Mouse (Mus musculus) CH12.LX (cell line): ENCODE results near the gene Pes1. TPM values are rescaled to one million over a fixed set of nuclear protein-coding genes. Genes with fewer than 3 reads are reported as not detected.

Experiments used
- DNase-seq: peaks from one replicate; pipeline ENCODE4 v3.0.0-alpha.2; 2013; ENCODE audit errors: extremely low read depth
- H3K27ac ChIP-seq: 2 replicates; pipeline ENCODE4 v1.5.1; 2012; ENCODE audit warnings: low read depth, mild to moderate bottlenecking, control low read depth, moderate library complexity; ENCODE audit not compliant: insufficient read depth
- H3K27me3 ChIP-seq: replicated peaks from 2 replicates; pipeline ENCODE3; 2012; ENCODE audit warnings: inconsistent platforms
- H3K36me3 ChIP-seq, 2 experiments: replicated peaks in 1 of 2; 2 replicates each; pipeline versions ENCODE3 to v1.6.1; 2012; ENCODE audit warnings: inconsistent platforms in 1 of 2, low read length in 1 of 2, mild to moderate bottlenecking in 1 of 2, mixed read lengths in 1 of 2, moderate library complexity in 1 of 2; ENCODE audit not compliant: control insufficient read depth in 1 of 2, insufficient read depth in 1 of 2
- H3K4me1 ChIP-seq, 2 experiments: 2 replicates each; pipeline ENCODE4 v1.6.1; 2012; ENCODE audit warnings: inconsistent platforms in 1 of 2, moderate library complexity in 1 of 2; ENCODE audit not compliant: insufficient read depth in 2 of 2, control insufficient read depth in 1 of 2
- H3K4me2 ChIP-seq: 2 replicates; pipeline ENCODE4 v1.6.1; 2012; ENCODE audit warnings: low read depth, mild to moderate bottlenecking, control low read depth; ENCODE audit not compliant: poor library complexity, insufficient read depth, severe bottlenecking
- H3K4me3 ChIP-seq, 3 experiments: fragments of 150-350 bp in 1 of 3; sonication (generic) in 1 of 3; replicated peaks in 1 of 3; 2 replicates each; pipeline versions ENCODE3 to v1.5.1; 2011 to 2012; ENCODE audit warnings: low read depth in 2 of 3, low read length in 2 of 3, mild to moderate bottlenecking in 2 of 3, moderate library complexity in 2 of 3, control low read depth in 1 of 3, improper control_type of control experiment in 1 of 3, inconsistent platforms in 1 of 3, mixed read lengths in 1 of 3; ENCODE audit not compliant: poor library complexity in 1 of 3
- H3K79me2 ChIP-seq: replicated peaks from 2 replicates; pipeline ENCODE4 v1.6.1; 2012; ENCODE audit warnings: mild to moderate bottlenecking, moderate library complexity; ENCODE audit not compliant: control insufficient read depth, poor library complexity, insufficient read depth, severe bottlenecking; ENCODE audit errors: extremely low read depth
- H3K9ac ChIP-seq: 2 replicates; pipeline ENCODE4 v1.6.1; 2012; ENCODE audit warnings: low read depth, mild to moderate bottlenecking, control low read depth, moderate library complexity; ENCODE audit not compliant: insufficient read depth
- H3K9me3 ChIP-seq: replicated peaks from 2 replicates; pipeline ENCODE3; 2012; ENCODE audit warnings: low read length, inconsistent platforms, mixed read lengths
- BHLHE40 ChIP-seq: IDR thresholded peaks from 2 replicates; pipeline ENCODE4 v1.6.1; 2011; ENCODE audit warnings: mild to moderate bottlenecking, low read depth, low read length, improper control_type of control experiment
- CHD1 ChIP-seq: IDR thresholded peaks from 2 replicates; pipeline ENCODE4 v1.6.1; 2012; ENCODE audit warnings: low read depth, low read length, improper control_type of control experiment, inconsistent platforms
- IRF4 ChIP-seq: IDR thresholded peaks from 2 replicates; pipeline ENCODE4 v1.6.1; 2014; ENCODE audit warnings: low read depth, mild to moderate bottlenecking, inconsistent platforms, low read length, improper control_type of control experiment
- JUND ChIP-seq: conservative IDR thresholded peaks from 2 replicates; pipeline ENCODE4 v1.6.1; 2011; ENCODE audit warnings: low read depth, low read length, improper control_type of control experiment
- KAT2A ChIP-seq: IDR thresholded peaks from 2 replicates; pipeline ENCODE4 v1.6.1; 2012; ENCODE audit warnings: low read length, improper control_type of control experiment, inconsistent platforms; ENCODE audit not compliant: insufficient replicate concordance
- MAFK ChIP-seq: IDR thresholded peaks from 2 replicates; pipeline ENCODE4 v1.6.1; 2011; ENCODE audit warnings: low read length, improper control_type of control experiment; ENCODE audit not compliant: insufficient replicate concordance
- MEF2A ChIP-seq: IDR thresholded peaks from 2 replicates; pipeline ENCODE4 v1.6.1; 2014; ENCODE audit warnings: low read depth, mild to moderate bottlenecking, inconsistent platforms, low read length, improper control_type of control experiment, borderline replicate concordance
- MXI1 ChIP-seq: IDR thresholded peaks from 2 replicates; pipeline ENCODE4 v1.6.1; 2011; ENCODE audit warnings: mild to moderate bottlenecking, low read depth, low read length, improper control_type of control experiment
- NELFE ChIP-seq: IDR thresholded peaks from 2 replicates; pipeline ENCODE4 v1.6.1; 2011; ENCODE audit warnings: low read depth, low read length, improper control_type of control experiment
- NRF1 ChIP-seq: IDR thresholded peaks from 2 replicates; pipeline ENCODE4 v1.6.1; 2014; ENCODE audit warnings: low read depth, mild to moderate bottlenecking, inconsistent platforms, low read length, improper control_type of control experiment, moderate library complexity
- RAD21 ChIP-seq: IDR thresholded peaks from 2 replicates; pipeline ENCODE4 v1.6.1; 2011; ENCODE audit warnings: low read depth, mild to moderate bottlenecking, low read length, improper control_type of control experiment, moderate library complexity
- TBP ChIP-seq: conservative IDR thresholded peaks from 2 replicates; pipeline ENCODE4 v1.6.1; 2011; ENCODE audit warnings: low read depth, low read length, improper control_type of control experiment
- USF1 ChIP-seq: IDR thresholded peaks from 2 replicates; pipeline ENCODE4 v1.6.1; 2014; ENCODE audit warnings: low read depth, mild to moderate bottlenecking, inconsistent platforms, low read length, improper control_type of control experiment
- ZC3H11A ChIP-seq: IDR thresholded peaks from 2 replicates; pipeline ENCODE4 v1.6.1; 2012; ENCODE audit warnings: low read depth, mild to moderate bottlenecking, inconsistent platforms, low read length, improper control_type of control experiment
- dilution Hi-C: fragments of 300-500 bp; cut with MboI; formaldehyde crosslinking; loops from 2 replicates; pipeline ENCODE4 v1.14.3; 2020; ENCODE audit warnings: low sequenced_read_pairs; ENCODE audit not compliant: extremely low pct_unique_long_range_greater_than_20kb, extremely low pct_ligation_motif_present
- in situ Hi-C: fragments of 300-500 bp; cut with MboI; formaldehyde crosslinking; loops from 3 replicates; pipeline ENCODE4 v1.14.3; 2019; ENCODE audit warnings: low sequenced_read_pairs, low pct_ligation_motif_present, low pct_unique_long_range_greater_than_20kb, mixed read lengths
- polyA plus RNA-seq: library from polyadenylated mRNA; unstranded; fragments of >175 nt; gene quantifications from 2 replicates; pipeline ENCODE4 v1.2.1, GENCODE M21; 2012; ENCODE audit warnings: low read depth; ENCODE audit not compliant: insufficient read length
- total RNA-seq, 2 experiments: library from RNA; depleted of rRNA; stranded (reverse); fragments of 300-350 nt in 1 of 2; fragments of >200 nt in 1 of 2; gene quantifications; 2 replicates each; pipeline ENCODE4 v1.2.3; 2012 to 2014

The Pes1 gene
- total and polyA plus RNA-seq, 3 experiments, result 120 to 311 (median 226) TPM

DNA sequence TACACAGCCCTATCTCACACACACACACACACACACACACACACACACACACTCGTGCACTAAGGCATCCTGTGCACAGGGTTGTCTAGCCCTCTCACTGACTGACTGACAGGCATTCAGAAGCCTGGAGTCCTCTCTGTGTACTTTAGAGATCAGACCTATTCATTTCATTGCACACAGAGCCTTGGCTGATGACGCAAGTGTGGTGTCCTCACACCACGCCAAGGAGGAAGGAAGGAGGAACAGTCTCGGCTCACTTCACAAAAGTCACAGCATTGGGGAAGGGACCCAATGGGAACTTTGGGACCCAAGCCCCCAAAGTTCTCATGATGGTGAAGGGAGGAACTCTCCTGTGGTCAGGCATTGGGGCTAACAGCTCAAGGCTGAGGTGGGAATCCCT, 33.8 kb upstream of the Pes1 start:
- in situ Hi-C loops, result no loop called here
- Histone ChIP-seq H3K27me3 (peaks cover 86% of the 10 kb centered on the region), H3K4me2 (no peak overlapping the region), H3K36me3 (no peaks in the 10 kb centered on the region), H3K27ac (no peak overlapping the region), H3K79me2 (no peaks in the 10 kb centered on the region), H3K4me3 (no peak overlapping the region), H3K9ac (no peak overlapping the region), H3K4me1 (peaks cover 0 to 7% of the 10 kb centered on the region in 2 experiments; a peak in 2 of 4 replicates), H3K9me3 (no peaks in the 10 kb centered on the region)
- TF ChIP-seq NELFE, result no peak
- TF ChIP-seq USF1, result no peak
- TF ChIP-seq RAD21, result no peak
- TF ChIP-seq KAT2A, result no peak
- no peak for TF ChIP-seq BHLHE40
- no peak for TF ChIP-seq MAFK
- dilution Hi-C loops, result no loop called here
- no peak for DNase-seq

DNA sequence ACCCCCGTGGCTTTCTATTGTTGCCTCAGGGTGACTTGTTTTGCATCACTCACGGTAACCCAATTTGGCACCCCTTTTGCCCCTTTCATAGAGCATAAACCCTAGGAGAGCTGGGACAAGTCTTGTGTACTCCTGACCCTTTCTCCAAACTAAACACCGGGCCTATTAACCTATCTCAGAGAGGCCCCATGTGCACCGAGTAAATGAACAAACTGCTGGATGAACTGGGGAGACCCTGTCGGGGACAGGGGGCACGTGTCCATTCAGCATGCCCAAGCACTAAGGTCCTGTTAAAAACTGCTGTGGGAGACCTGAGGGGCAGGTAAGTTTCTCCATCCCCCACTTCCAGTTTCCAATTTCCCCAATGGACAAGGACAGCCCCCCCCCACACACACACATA, 32.8 kb upstream of the Pes1 start:
- H3K9ac ChIP-seq, result no peak overlapping the region
- H3K27ac ChIP-seq, result no peak overlapping the region
- no peaks in the 10 kb centered on the region for H3K79me2 ChIP-seq
- dilution Hi-C loops, result no loop called here
- no peaks in the 10 kb centered on the region for H3K9me3 ChIP-seq
- no peak for DNase-seq
- H3K4me2 ChIP-seq, result 0 out of 2 replicates have a peak overlapping the region, but pooled peaks have one; percentile 64
- no peak overlapping the region for H3K4me3 ChIP-seq
- H3K36me3 ChIP-seq, result no peaks in the 10 kb centered on the region
- H3K4me1 ChIP-seq, result peaks cover 0 to 7% of the 10 kb centered on the region in 2 experiments; a peak in 2 of 4 replicates
- TF ChIP-seq IRF4 (no peak), JUND (no peak), KAT2A (no peak), NELFE (no peak), MXI1 (no peak), MEF2A (no peak), CHD1 (no peak), ZC3H11A (no peak), TBP (no peak), NRF1 (no peak)
- peaks cover 86% of the 10 kb centered on the region for H3K27me3 ChIP-seq
- in situ Hi-C loops, result no loop called here
